Mouse (Mus musculus) forebrain, embryonic 16.5 days (tissue): ENCODE measurements around the gene Olfr8. TPM values are rescaled to one million over a fixed set of nuclear protein-coding genes. Genes with fewer than 3 reads are reported as not detected.
"Not testable (repeated sequence)": the region's sequence is repeated elsewhere in the genome, so short reads cannot be mapped to it uniquely, and the experiment has no call there.

Source experiments
- ATAC-seq: fragments of 200-750 bp; cut with Nextera tagmentation; 2 replicates; pipeline ENCODE4 v1.8.0; 2017; ENCODE audit warnings: mild to moderate bottlenecking, moderate library complexity
- H3K27ac ChIP-seq: fragments of 300-500 bp; sonication (generic); 2 replicates; pipeline ENCODE4 v1.5.1; 2014; ENCODE audit warnings: low read length, control low read depth
- H3K27me3 ChIP-seq: fragments of 300-500 bp; sonication (generic); replicated peaks from 2 replicates; pipeline ENCODE4 v1.6.1; 2014; ENCODE audit warnings: low read length; ENCODE audit not compliant: control insufficient read depth, insufficient read depth
- H3K36me3 ChIP-seq: fragments of 300-500 bp; sonication (generic); 2 replicates; pipeline ENCODE4 v1.6.1; 2014; ENCODE audit not compliant: control insufficient read depth, insufficient read depth
- H3K4me1 ChIP-seq: fragments of 300-500 bp; sonication (generic); replicated peaks from 2 replicates; pipeline ENCODE4 v1.6.1; 2014; ENCODE audit warnings: low read length; ENCODE audit not compliant: control insufficient read depth, insufficient read depth
- H3K4me2 ChIP-seq: fragments of 300-500 bp; sonication (generic); 2 replicates; pipeline ENCODE4 v1.6.1; 2014; ENCODE audit warnings: mild to moderate bottlenecking, low read length, control low read depth
- H3K4me3 ChIP-seq: fragments of 300-500 bp; sonication (generic); replicated peaks from 2 replicates; pipeline ENCODE4 v1.5.1; 2014; ENCODE audit warnings: mild to moderate bottlenecking, low read length, control low read depth
- H3K9ac ChIP-seq: fragments of 300-500 bp; sonication (generic); replicated peaks from 2 replicates; pipeline ENCODE4 v1.6.1; 2014; ENCODE audit warnings: low read depth, low read length, control low read depth
- H3K9me3 ChIP-seq: fragments of 300-500 bp; sonication (generic); 2 replicates; pipeline ENCODE4 v1.6.1; 2016; ENCODE audit warnings: low read length; ENCODE audit not compliant: control insufficient read depth
- WGBS: fragments of 180-500 bp; shearing (Covaris S2); extraction: QIAGEN DNeasy Blood & Tissue Kit; methylation state at CpG from one replicate; pipeline ENCODE4 v1.1.7; 2014; 5-methylcytosine and 5-hydroxymethylcytosine counted together
- polyA plus RNA-seq: library from polyadenylated mRNA; unstranded; fragments of >200 nt; fragmentation: Nextera tagmentation; extraction: Ambion mirVana; gene quantifications from 2 replicates; pipeline ENCODE4 v1.2.1, GENCODE M21; 2015

Olfr8 gene
- not detected in 2 replicates for polyA plus RNA-seq

GRCm38 (mm10) chr10:78950336-78950735 is at the start of gene Olfr8:
Gene Olfr8, plus strand, starts transcription at chr10:78950636.
- H3K4me2 ChIP-seq, H3K9ac ChIP-seq, H3K4me1 ChIP-seq, H3K36me3 ChIP-seq, ATAC-seq, H3K27me3 ChIP-seq, H3K9me3 ChIP-seq, H3K4me3 ChIP-seq, H3K27ac ChIP-seq: not testable (repeated sequence)
- WGBS, result 83% methylated on average over 1 of the region's 1 CpGs

GRCm38 (mm10) chr10:78912871-78913270 is 37.6 kb upstream of the Olfr8 start, which contains the start of gene Olfr1354:
Gene Olfr1354, plus strand, starts transcription at chr10:78913171.
- not testable (repeated sequence) for H3K4me3 ChIP-seq
- WGBS, result 82% methylated on average over 1 of the region's 1 CpGs

GRCm38 (mm10) chr10:78963009-78963408 is 12.6 kb downstream of the Olfr8 start, which contains the start of gene Olfr1353:
Gene Olfr1353, plus strand, starts transcription at chr10:78963309.
- H3K9me3 ChIP-seq, H3K27ac ChIP-seq, H3K27me3 ChIP-seq, H3K4me1 ChIP-seq, H3K9ac ChIP-seq, ATAC-seq, H3K4me3 ChIP-seq, H3K36me3 ChIP-seq, H3K4me2 ChIP-seq: not testable (repeated sequence)

More at GRCm38 (mm10) chr10:78912871-78913270, 37.6 kb upstream of the Olfr8 start, which contains the start of gene Olfr1354:
- H3K9ac ChIP-seq, H3K4me1 ChIP-seq, ATAC-seq, H3K4me2 ChIP-seq, H3K9me3 ChIP-seq, H3K36me3 ChIP-seq, H3K27ac ChIP-seq, H3K27me3 ChIP-seq: not testable (repeated sequence)

- Histone ChIP-seq H3K27ac (no peak within 1 kb of the TSS), H3K9ac (no peak within 1 kb of the TSS), H3K4me1 (no peaks in the 10 kb centered on the region), H3K4me3 (no peak within 1 kb of the TSS), H3K27me3 (no peaks in the 10 kb centered on the region), H3K36me3 (no peaks in the 10 kb centered on the region), H3K4me2 (no peak within 1 kb of the TSS), H3K9me3 (no peaks in the 10 kb centered on the region)
- no peak for ATAC-seq
Observed at GRCm38 (mm10) chr10:78980750-78981149, 30.3 kb downstream of the Olfr8 start, which contains the start of gene Olfr1352. Gene Olfr1352, plus strand, starts transcription at chr10:78981050.

Other genes with a start within 250 kb of the Olfr8 start
- gene Casp14, start 232.3 kb upstream of the Olfr8 start, polyA plus RNA-seq, result 0.11 TPM in 1 of 2 replicates, not detected in the other
- gene Ccdc105, start 197.6 kb upstream of the Olfr8 start, polyA plus RNA-seq, result 0.39 and 0.41 TPM in 2 replicates
- 5.4 and 7.4 TPM in 2 replicates for gene Slc1a6, start 170.1 kb upstream of the Olfr8 start, polyA plus RNA-seq
- not detected in 2 replicates for gene Olfr1356, start 98.5 kb upstream of the Olfr8 start, polyA plus RNA-seq
- not detected in 2 replicates for gene Olfr1355, start 75.1 kb upstream of the Olfr8 start, polyA plus RNA-seq
- gene Olfr1354, start 37.5 kb upstream of the Olfr8 start, polyA plus RNA-seq, result not detected in 2 replicates
- gene Olfr1353, start 12.7 kb downstream of the Olfr8 start, polyA plus RNA-seq, result not detected in 2 replicates
- not detected in 2 replicates for gene Olfr1352, start 30.4 kb downstream of the Olfr8 start, polyA plus RNA-seq
- gene Olfr1351, start 61.8 kb downstream of the Olfr8 start, polyA plus RNA-seq, result not detected in 2 replicates
- gene Olfr57, start 78.1 kb downstream of the Olfr8 start, polyA plus RNA-seq, result 0.15 and 0.65 TPM in 2 replicates
- gene 2610008E11Rik, start 147.0 kb downstream of the Olfr8 start, polyA plus RNA-seq, result 59.6 and 65.9 TPM in 2 replicates
- not detected in 2 replicates for gene Vmn2r80, start 198.1 kb downstream of the Olfr8 start, polyA plus RNA-seq